Mouse (Mus musculus): ENCODE measurements around the gene Klhdc4. TPM values are rescaled to one million over a fixed set of nuclear protein-coding genes. Genes with fewer than 3 reads are reported as not detected.

The Klhdc4 gene
- polyA plus RNA-seq, 1 experiment from 2014 or later: 54.0 TPM

GRCm38 (mm10) chr8:121792159-121792558 lies 37.2 kb downstream of the Klhdc4 start:
- WGBS: 40% methylated on average over 7 of the region's 7 CpGs
- Histone ChIP-seq H3K27me3 (replicated peaks; ENCODE audit: control insufficient read depth, insufficient read depth, low read length) (no peaks in the 10 kb centered on the region), H3K4me1 (replicated peaks; ENCODE audit: control insufficient read depth, insufficient read depth, low read length) (peaks cover 6% of the 10 kb centered on the region; the same call in 1 of the 2 replicates), H3K4me3 (ENCODE audit: low read depth, low read length) (no peak overlapping the region), H3K36me3 (ENCODE audit: control insufficient read depth, insufficient read depth, low read length) (peaks cover 13% of the 10 kb centered on the region), H3K27ac (ENCODE audit: low read depth, low read length) (no peak overlapping the region; the same call in 1 of the 2 replicates), H3K9me3 (ENCODE audit: control insufficient read depth, low read length) (no peaks in the 10 kb centered on the region), H3K9ac (ENCODE audit: low read depth, low read length) (no peak overlapping the region), H3K4me2 (no peak overlapping the region)
- no peak for DNase-seq (ENCODE audit: low spot score)
- ATAC-seq (replicated peaks; ENCODE audit: low FRiP score): no peak

GRCm38 (mm10) chr8:121788786-121789185 lies 40.6 kb downstream of the Klhdc4 start:
- Histone ChIP-seq H3K36me3 (ENCODE audit: control insufficient read depth, insufficient read depth, low read length) (no peaks in the 10 kb centered on the region), H3K27ac (ENCODE audit: low read depth, low read length) (no peak overlapping the region), H3K4me2 (no peak overlapping the region), H3K4me1 (replicated peaks; ENCODE audit: control insufficient read depth, insufficient read depth, low read length) (peaks cover 6% of the 10 kb centered on the region; the same call in 1 of the 2 replicates), H3K9ac (ENCODE audit: low read depth, low read length) (no peak overlapping the region), H3K4me3 (ENCODE audit: low read depth, low read length) (no peak overlapping the region), H3K9me3 (ENCODE audit: control insufficient read depth, low read length) (no peaks in the 10 kb centered on the region), H3K27me3 (replicated peaks; ENCODE audit: control insufficient read depth, insufficient read depth, low read length) (0 out of 2 replicates have a peak, but pooled peaks cover 3% of the 10 kb centered on the region)
- ATAC-seq (replicated peaks; ENCODE audit: low FRiP score): no peak
- WGBS: 74% methylated on average over 8 of the region's 8 CpGs
- DNase-seq (ENCODE audit: low spot score): no peak

DNA sequence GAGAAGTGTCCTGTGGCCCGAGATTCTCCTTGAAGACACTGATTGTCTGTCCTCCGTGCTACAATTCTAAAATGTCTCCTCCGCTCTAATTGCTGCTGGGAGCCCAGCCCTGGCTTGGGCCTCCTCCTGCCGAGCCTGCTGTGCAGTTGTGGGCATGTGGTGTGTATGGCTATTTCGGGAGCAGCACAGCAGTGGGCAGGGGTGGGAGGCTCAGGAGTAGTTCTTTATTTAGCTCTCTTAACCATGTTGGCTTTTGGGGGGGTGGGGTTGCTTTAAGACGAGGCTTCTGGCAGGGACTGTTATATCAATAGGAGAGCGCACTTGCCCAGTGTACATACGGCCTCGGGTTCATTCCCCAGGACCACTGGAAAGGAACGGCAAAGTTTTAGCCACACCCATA lies 42.8 kb downstream of the Klhdc4 start:
- no peak overlapping the region for H3K4me2 ChIP-seq
- H3K4me3 ChIP-seq (ENCODE audit: low read depth, low read length): no peak overlapping the region
- H3K4me1 ChIP-seq (replicated peaks; ENCODE audit: control insufficient read depth, insufficient read depth, low read length): no peaks in the 10 kb centered on the region
- no peak overlapping the region for H3K9ac ChIP-seq (ENCODE audit: low read depth, low read length)
- DNase-seq (ENCODE audit: low spot score): no peak
- no peaks in the 10 kb centered on the region for H3K36me3 ChIP-seq (ENCODE audit: control insufficient read depth, insufficient read depth, low read length)
- ATAC-seq (replicated peaks; ENCODE audit: low FRiP score): no peak
- WGBS: 41% methylated on average over 10 of the region's 10 CpGs
- peaks cover 3% of the 10 kb centered on the region; the same call in 1 of the 2 replicates for H3K27me3 ChIP-seq (replicated peaks; ENCODE audit: control insufficient read depth, insufficient read depth, low read length)
- no peak overlapping the region for H3K27ac ChIP-seq (ENCODE audit: low read depth, low read length)
- H3K9me3 ChIP-seq (ENCODE audit: control insufficient read depth, low read length): no peaks in the 10 kb centered on the region

DNA sequence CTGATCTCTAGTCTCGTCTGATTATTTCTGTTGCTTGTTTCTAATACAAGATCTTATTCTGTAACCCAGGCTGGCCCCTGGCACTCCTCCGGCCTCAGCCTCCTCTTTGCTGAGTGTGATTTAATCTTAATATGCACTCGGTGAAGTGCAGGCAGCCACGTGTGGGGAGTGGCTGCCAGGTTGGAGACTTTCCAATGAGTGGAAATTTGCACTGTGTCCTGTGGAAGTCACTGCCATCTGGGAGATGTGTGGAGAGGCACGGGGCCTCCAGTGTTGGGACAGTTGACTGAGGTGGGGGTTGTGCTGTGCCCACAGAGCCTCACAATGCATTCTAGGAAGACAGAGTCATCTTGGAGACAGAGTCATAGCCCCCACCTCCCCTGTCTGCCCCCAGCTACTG lies 46.9 kb downstream of the Klhdc4 start:
- Histone ChIP-seq H3K9ac (ENCODE audit: low read depth, low read length) (no peak overlapping the region), H3K4me3 (ENCODE audit: low read depth, low read length) (no peak overlapping the region), H3K9me3 (ENCODE audit: control insufficient read depth, low read length) (no peaks in the 10 kb centered on the region), H3K4me1 (replicated peaks; ENCODE audit: control insufficient read depth, insufficient read depth, low read length) (no peaks in the 10 kb centered on the region), H3K27ac (ENCODE audit: low read depth, low read length) (no peak overlapping the region), H3K27me3 (replicated peaks; ENCODE audit: control insufficient read depth, insufficient read depth, low read length) (peaks cover 6% of the 10 kb centered on the region; the same call in 1 of the 2 replicates), H3K36me3 (ENCODE audit: control insufficient read depth, insufficient read depth, low read length) (no peaks in the 10 kb centered on the region), H3K4me2 (no peak overlapping the region)
- 66% methylated on average over 5 of the region's 5 CpGs for WGBS
- no peak for DNase-seq (ENCODE audit: low spot score)
- ATAC-seq (replicated peaks; ENCODE audit: low FRiP score): no peak

- Histone ChIP-seq H3K27me3 (replicated peaks; ENCODE audit: control insufficient read depth, insufficient read depth, low read length) (0 out of 2 replicates have a peak, but pooled peaks cover 3% of the 10 kb centered on the region), H3K4me1 (replicated peaks; ENCODE audit: control insufficient read depth, insufficient read depth, low read length) (no peaks in the 10 kb centered on the region), H3K36me3 (ENCODE audit: control insufficient read depth, insufficient read depth, low read length) (no peaks in the 10 kb centered on the region), H3K4me2 (no peak overlapping the region), H3K27ac (ENCODE audit: low read depth, low read length) (no peak overlapping the region), H3K4me3 (ENCODE audit: low read depth, low read length) (no peak overlapping the region), H3K9ac (ENCODE audit: low read depth, low read length) (no peak overlapping the region), H3K9me3 (ENCODE audit: control insufficient read depth, low read length) (no peaks in the 10 kb centered on the region)
- ATAC-seq (replicated peaks; ENCODE audit: low FRiP score): no peak
- DNase-seq (ENCODE audit: low spot score): no peak
- 78% methylated on average over 12 of the region's 12 CpGs for WGBS
Observed at GRCm38 (mm10) chr8:121773876-121774275, 55.5 kb downstream of the Klhdc4 start.

DNA sequence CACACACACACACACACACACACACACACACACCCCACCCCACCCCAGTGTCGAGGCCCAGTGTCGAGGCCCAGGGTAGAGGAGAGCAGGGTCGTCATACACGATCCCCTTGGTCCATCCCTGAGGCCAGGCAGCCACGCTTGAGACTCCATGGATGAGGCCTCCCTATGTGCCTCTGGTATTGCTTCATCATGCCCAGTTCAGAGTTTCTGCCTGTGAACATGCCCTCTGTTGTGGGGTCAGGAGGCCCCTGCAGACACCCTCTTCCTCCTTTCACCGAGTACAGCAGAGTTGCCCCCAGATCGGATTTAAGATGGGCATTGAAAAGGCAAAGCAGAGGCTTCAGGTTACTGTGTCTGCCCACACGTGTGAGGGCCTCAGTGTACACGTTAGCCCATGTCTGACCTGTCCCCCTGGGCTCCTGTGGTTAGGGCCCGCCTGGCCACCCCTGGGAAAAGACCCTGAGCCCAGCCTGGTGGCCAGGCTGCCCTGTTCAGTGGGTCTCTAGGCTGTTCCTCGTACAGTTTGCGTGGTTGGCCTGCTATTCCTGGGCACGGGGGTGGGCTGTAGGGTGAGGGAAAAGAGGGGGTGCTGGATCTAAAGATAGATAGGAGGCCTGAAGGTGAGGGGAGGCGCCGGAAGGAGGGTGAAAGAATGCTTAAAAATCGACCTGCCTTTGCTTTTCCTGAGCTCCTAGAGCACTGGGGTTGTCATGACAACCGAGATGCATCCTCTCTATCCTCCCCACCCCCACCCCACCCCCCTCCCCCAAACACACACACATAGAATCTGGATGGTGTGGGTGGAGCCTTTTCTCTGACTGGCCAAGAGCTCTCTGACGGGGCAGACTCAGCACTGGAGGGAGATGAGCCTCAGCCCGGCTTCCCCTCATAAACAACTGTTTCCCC lies 58.3 kb downstream of the Klhdc4 start:
- H3K4me1 ChIP-seq (replicated peaks; ENCODE audit: control insufficient read depth, insufficient read depth, low read length): no peaks in the 10 kb centered on the region
- no peak overlapping the region for H3K4me3 ChIP-seq (ENCODE audit: low read depth, low read length)
- ATAC-seq (replicated peaks; ENCODE audit: low FRiP score): no peak

DNA sequence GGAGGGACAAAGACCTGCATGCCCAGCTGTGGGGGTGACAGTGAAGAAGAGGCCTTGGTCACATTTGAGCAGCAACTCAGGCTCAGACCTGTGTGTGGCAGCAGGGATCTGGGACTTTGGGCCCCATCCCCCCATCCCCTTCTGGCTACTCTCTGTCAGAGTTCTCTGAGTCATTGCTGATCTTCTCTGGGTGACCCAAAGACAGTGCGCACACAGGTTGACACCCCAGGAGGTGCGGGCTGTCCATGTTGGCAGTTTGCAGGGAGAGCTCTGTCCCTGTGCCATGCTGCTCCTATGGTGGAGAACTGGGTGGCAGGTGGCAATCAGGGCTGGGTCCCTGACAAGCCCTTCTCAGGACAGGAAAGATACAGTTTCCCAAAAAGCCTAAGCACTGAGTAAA lies 59.7 kb downstream of the Klhdc4 start:
- 0 out of 2 replicates have a peak, but pooled peaks cover 3% of the 10 kb centered on the region for H3K27me3 ChIP-seq (replicated peaks; ENCODE audit: control insufficient read depth, insufficient read depth, low read length)
- no peak overlapping the region for H3K9ac ChIP-seq (ENCODE audit: low read depth, low read length)
- no peaks in the 10 kb centered on the region for H3K4me1 ChIP-seq (replicated peaks; ENCODE audit: control insufficient read depth, insufficient read depth, low read length)
- DNase-seq (ENCODE audit: low spot score) (no peak), ATAC-seq (replicated peaks; ENCODE audit: low FRiP score) (no peak)
- no peaks in the 10 kb centered on the region for H3K9me3 ChIP-seq (ENCODE audit: control insufficient read depth, low read length)
- no peak overlapping the region for H3K4me3 ChIP-seq (ENCODE audit: low read depth, low read length)
- no peak overlapping the region for H3K27ac ChIP-seq (ENCODE audit: low read depth, low read length)
- H3K4me2 ChIP-seq: no peak overlapping the region
- 80% methylated on average over 2 of the region's 2 CpGs for WGBS
- H3K36me3 ChIP-seq (ENCODE audit: control insufficient read depth, insufficient read depth, low read length): no peaks in the 10 kb centered on the region

More for the DNA sequence above, 58.3 kb downstream of the Klhdc4 start:
- Histone ChIP-seq H3K4me2 (no peak overlapping the region), H3K27me3 (replicated peaks; ENCODE audit: control insufficient read depth, insufficient read depth, low read length) (0 out of 2 replicates have a peak, but pooled peaks cover 3% of the 10 kb centered on the region), H3K9me3 (ENCODE audit: control insufficient read depth, low read length) (no peaks in the 10 kb centered on the region), H3K9ac (ENCODE audit: low read depth, low read length) (no peak overlapping the region), H3K27ac (ENCODE audit: low read depth, low read length) (no peak overlapping the region), H3K36me3 (ENCODE audit: control insufficient read depth, insufficient read depth, low read length) (no peaks in the 10 kb centered on the region)
- no peak for DNase-seq (ENCODE audit: low spot score)
- WGBS: 44% methylated on average over 19 of the region's 19 CpGs

DNA sequence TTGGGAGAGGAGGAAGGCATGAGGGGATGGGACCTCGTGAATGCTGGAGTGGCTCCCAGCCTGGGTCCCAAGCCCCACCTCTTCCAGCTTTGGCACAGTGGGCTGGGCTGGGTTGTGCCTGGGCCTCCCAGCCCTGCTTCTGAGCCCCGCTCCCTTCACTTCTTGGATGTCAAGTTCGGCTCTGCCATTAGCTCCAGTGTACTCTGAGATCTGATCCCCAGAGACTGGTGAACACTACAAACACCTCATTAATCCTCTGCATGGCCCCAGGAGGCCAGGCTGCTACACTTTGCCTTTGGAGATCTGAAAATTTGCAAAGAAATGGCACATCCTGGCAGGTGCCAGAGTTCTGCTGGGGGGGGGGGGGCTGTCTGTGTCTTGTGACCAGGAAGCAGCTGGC lies 60.3 kb downstream of the Klhdc4 start:
- Histone ChIP-seq H3K4me2 (no peak overlapping the region), H3K9ac (ENCODE audit: low read depth, low read length) (no peak overlapping the region), H3K27me3 (replicated peaks; ENCODE audit: control insufficient read depth, insufficient read depth, low read length) (0 out of 2 replicates have a peak, but pooled peaks cover 3% of the 10 kb centered on the region), H3K27ac (ENCODE audit: low read depth, low read length) (no peak overlapping the region), H3K4me3 (ENCODE audit: low read depth, low read length) (no peak overlapping the region), H3K4me1 (replicated peaks; ENCODE audit: control insufficient read depth, insufficient read depth, low read length) (no peaks in the 10 kb centered on the region), H3K36me3 (ENCODE audit: control insufficient read depth, insufficient read depth, low read length) (no peaks in the 10 kb centered on the region), H3K9me3 (ENCODE audit: control insufficient read depth, low read length) (no peaks in the 10 kb centered on the region)
- WGBS: 58% methylated on average over 3 of the region's 3 CpGs
- ATAC-seq (replicated peaks; ENCODE audit: low FRiP score) (no peak), DNase-seq (ENCODE audit: low spot score) (no peak)
